Mouse (Mus musculus) left cerebral cortex, postnatal 25 days (tissue): ENCODE results near the gene Ube3a. TPM values are rescaled to one million over a fixed set of nuclear protein-coding genes. Genes with fewer than 3 reads are reported as not detected.
A peak's percentile ranks its signal among the peaks of the same experiment; 100 is the strongest.

Experiments
- DNase-seq, 2 experiments: peaks; one replicate each; pipeline ENCODE4 v3.0.0; 2022; ENCODE audit warnings: low spot score in 2 of 2, mixed read lengths in 1 of 2
- intact Hi-C: fragments of 180-260 bp; cut with DNase I; formaldehyde crosslinking; loops from one replicate; pipeline ENCODE4 v1.15.1; 2025
- total RNA-seq, 2 experiments: library from RNA; stranded (reverse); gene quantifications; 2 replicates each; pipeline ENCODE4 v1.2.3; 2021

Ube3a gene
- total RNA-seq: 100 to 1,000 TPM; 135 to 140 TPM

DNA sequence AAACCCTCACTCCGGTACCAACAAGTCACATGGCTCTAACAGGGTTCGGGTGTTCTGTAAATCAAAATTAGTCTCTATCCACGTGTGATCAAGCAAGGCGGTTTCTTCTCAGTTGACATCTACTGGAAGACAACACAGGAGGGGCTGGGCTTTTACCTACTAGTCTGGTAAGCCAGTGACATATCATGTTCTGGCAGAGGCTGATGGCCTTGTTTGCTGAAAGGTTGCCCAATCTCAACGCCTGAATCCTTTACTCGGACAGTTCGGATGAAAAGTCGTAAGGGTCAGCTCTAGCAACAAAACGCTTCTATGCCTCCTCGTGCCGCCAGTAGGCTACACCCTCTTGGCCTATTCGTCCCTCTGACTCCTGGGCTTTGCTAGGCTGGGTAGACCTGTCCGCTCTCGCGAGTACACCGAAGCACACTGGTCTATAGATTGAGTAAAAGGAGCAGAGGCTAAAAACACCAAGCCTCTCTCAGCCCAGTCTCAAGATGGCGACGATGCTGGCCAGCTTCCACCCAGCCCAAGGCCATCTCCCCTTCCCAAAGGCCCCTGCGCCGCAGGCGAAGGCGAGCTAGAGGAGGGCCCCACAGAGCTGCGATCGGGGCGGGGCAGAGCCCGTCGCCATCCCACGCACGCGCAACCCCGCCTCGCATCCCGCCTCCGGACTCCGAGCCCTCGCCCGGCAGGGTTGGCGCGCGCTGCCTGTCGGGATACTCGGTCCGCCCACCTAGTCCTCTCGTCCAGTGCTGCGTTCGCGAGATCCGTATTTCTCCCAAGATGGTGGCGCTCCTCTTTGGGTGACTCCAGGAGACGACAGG is at the start of gene Ube3a:
Ube3a (plus strand) TSS at position 706 of the 821 bp plus-strand sequence.
- intact Hi-C loops: loop anchor here (2.0 to 5.0 kb wide), 2 partner anchors 383 to 1636 kb away; no protein-coding TSS in a partner anchor
- DNase-seq: peak; percentile 98

DNA sequence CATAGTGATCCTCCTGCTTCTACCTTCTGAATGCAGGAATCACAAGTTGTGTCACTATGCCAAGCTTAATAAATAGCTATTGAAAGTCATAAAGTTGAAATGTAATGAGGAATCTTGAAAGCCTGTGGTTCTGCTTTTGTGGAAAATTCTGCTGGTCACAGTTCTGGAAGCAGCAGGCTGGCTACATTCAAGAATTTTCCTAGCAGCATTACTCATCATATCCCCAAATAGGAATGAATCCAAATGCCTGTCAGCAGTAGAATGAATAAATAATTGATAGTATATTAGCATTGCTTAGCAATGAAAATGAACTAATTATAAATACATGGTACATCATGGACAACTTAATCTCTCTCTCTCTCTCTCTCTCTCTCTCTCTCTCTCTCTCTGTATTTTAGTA is 35.7 kb upstream of the Ube3a start:
- intact Hi-C loops: no loop called here

DNA sequence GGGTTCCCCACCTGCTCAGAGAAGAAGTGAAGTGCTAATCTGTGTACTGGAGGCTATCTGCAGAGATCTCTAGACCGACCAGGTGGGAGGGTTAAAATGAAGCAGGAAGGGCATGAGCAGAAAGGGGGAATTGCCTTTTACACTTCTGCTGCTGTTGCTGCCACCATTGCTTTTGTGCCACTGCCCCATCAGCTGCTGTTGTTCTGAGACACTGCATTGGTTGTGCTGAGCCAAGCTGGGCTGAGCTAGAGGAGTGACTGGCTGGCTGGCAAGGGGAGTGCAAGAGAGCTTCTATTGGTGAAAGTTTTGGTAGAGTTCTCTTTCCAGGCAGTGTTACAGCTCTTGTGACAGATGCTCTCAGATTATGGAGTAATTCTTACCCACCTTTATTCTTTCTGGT is 13.6 kb upstream of the Ube3a start:
- no peak for DNase-seq
- intact Hi-C loops: no loop called here

More for the DNA sequence above, 35.7 kb upstream of the Ube3a start:
- DNase-seq: no peak

DNA sequence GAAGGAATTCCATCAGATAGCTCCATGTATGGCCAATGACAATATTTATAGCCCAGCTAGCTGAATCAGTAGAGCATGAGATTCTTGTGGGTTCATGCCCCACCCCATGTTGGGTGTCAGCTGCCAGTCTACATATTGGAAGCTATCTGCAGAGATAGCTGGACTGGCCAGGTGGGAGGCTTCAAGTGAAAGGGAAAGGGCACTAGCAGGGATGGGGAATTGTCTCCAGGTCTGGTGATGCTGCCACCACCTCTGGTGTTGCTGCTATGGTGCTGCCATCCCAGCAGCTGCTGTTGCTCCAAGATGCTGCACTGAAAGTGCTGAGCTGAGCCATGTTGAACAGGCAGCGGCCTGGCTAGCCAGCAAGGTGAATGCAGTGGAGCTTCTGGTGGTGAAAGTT is 7.3 kb upstream of the Ube3a start:
- intact Hi-C loops: no loop called here
- DNase-seq: no peak

DNA sequence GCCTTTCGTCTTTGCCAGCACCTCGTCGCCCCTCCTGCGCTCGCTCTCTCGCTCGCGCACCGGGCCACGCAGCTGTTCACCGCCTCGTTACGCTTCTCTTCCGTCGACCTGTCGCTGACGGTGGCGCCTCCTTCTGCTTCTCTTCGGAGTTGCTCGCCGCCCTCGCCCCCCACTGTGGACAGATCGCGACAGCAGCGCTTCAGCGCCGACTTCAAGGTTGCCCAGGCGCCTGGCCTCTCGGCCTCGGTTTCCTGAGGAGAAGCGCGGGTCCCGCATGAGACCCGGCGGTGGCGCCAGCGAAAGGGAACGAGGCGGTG is 274 bp downstream of the Ube3a start:
- DNase-seq: no peak
- intact Hi-C loops: loop anchor here (2.0 to 5.0 kb wide), 2 partner anchors 384 to 1637 kb away; no protein-coding TSS in a partner anchor

DNA sequence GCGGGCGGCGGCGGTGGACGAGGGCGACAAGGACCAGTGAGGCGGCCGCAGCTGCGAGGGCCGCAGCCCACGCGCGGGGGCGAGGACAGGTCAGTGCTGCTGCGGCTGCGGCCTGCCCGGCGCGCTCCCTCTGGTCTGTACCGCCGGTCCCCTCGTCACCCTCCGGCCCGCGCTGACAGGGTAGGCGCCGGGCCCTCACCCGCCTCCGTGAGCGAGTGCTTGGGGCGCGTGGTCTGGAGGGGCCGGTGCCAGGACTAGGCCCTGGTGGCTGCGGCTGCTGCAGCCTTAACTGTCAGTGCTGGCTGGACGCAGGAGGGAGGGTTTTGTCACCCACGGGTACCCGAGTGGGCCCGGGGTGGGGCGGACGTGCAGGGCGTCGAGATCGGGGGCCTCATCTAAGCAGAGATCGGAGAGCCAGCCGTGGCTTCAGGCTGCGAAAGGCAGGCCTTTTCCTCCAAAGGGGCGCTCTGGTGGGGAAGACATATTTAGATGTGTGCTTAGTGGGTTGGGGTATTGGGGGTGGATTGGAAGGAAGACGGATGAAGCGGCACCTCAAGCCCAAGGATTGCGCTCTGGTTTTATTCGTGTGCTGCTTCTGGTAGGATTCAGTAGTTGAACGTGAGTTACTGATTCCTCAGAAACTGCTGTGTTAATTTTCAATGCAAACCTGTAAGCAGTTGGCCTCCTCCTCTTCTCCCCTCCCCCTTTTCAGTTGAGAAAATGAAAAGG is 797 bp downstream of the Ube3a start:
- intact Hi-C loops: loop anchor here (2.0 to 5.0 kb wide), 2 partner anchors 385 to 1637 kb away; no protein-coding TSS in a partner anchor
- DNase-seq: peak; percentile 70 to 73

DNA sequence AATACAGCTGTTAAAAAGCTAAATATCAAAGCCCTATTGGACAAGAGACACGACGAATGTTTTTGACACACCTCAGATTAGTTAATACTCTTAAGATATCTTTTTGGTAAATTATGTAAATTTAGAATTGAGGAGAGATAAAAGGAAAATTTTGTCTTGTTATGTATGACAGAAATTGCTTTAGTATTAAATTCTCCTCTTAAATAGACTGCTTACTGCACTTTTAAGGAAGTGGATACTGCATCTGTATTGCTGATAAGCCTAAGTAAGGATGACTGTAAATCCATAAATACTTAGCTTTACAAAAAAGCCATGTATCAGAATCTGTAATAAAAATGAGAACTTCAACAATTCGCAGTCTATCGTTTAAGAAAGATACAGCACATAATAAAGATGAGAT is 1.8 kb downstream of the Ube3a start:
- intact Hi-C loops: no loop called here
- no peak for DNase-seq

DNA sequence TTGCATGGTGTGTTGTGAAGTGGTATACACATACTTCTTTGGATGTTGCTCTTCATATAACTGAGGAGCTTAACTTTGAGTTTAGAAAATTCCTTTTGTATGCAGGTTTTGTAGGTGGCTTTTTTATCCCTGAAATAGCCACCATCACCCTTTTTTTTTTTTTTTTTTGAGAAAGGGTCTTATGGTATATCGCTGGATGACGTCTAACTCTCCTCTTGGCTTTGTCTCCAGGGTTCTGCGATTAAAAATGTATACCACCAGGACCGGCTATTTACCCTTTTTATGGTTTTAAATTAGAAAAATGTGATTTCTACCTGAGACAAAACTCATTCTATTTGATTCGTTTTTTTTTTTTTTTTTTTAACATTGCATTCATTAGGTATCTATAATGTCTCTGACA is 2.2 kb downstream of the Ube3a start:
- DNase-seq: no peak
- intact Hi-C loops: no loop called here

DNA sequence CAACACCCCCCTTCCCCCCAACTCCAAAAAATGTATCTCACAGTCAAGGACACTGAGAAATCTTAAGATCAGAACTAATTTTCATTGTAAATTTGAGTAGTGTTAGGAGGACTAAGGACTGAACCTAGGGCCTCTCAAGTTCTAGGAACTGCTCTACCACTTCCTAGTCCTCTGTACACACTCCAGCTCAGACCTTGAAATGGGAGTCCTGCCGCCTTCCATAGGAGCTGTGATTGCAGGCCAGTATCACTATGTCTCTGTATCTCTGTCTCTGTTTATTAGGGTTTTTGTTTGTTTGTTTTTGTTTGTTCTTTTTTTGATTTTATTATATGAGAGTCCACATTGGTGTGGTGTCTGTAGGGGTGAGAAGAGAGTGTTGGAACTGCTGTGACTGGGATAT is 3.4 kb downstream of the Ube3a start:
- no peak for DNase-seq
- intact Hi-C loops: no loop called here

DNA sequence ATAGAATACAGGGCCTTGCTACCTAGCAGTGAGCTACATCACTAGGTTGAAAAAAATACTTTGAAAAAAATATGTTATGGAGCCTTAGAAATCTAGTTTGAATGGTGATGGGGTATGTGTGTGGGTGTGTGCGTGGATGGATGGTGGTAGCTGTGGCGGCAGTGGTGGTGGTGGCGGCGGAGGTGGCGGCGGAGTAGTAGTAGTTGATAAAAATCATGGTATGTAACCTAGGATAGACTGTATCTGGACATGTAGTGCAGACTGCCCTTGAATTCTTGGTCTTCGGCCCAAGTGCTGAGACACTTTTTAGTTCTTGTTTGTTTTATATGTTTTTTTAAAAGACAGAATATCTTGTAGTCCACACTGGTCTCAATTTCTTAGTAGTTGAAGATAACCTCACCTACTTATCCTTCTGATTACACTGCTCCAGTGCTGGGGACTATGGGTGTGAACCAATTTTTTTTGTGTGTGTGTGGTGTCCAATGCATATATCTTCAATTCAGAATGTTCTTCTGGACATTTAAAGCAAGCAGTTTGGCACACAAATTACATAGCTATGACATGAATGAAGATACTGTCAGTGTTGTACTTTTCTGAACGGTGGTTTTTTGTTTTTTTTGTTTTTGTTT is 6.3 kb downstream of the Ube3a start:
- intact Hi-C loops: no loop called here
- no peak for DNase-seq

DNA sequence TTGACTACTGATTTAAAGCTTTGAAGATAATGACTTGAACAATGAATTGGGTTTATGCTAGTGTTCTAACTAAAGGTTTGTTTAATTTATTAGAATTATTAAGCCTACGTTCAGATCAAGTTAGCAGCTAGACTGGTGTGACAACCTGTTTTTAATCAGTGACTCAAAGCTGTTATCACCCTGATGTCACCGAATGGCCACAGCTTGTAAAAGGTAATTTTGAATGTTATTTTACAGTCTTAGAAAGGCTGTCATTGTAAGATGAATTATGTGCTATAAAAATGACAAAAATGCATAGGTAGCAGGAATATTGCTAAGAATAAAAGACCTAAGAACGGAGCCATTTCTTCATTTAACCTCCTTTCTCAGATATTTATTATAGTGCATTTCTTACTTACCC is 14.7 kb downstream of the Ube3a start:
- DNase-seq: no peak
- intact Hi-C loops: no loop called here

DNA sequence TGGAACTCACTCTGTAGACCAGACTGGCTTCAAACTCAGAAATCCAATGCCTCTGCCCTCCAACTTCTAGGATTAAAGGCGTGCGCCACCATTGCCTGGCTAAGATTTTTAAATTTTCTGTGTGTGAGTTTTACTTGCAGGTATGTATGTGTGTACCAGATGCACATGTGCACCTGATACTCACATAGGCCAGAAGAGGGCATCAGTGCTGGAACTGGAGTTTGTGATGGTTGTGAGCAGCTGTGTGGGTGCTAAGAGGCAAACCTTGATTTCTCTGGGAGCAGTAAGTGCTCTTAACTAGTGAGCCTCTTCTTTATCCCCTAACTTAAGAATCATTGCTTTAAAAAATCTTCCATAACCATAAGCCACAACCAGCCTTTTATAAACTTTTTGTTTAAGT is 17.0 kb downstream of the Ube3a start:
- no peak for DNase-seq
- intact Hi-C loops: no loop called here

DNA sequence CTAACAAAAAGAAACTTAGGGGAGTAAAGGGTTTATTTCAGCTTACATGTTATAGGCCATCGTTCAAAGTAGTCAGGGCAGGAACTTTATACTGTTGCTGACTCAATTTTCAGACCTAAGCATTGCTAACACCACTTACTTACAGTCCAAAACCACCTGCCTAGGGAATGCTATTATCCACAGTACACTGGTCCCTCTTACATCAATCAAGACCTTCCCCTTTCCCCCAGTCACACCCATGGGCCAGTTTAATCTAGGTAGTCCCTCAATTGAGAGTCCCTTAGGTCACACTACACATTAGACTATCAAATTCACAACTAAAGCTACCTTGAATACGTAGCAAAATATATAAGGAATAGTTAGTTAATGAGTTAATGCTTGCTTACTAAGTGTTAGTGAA is 24.8 kb downstream of the Ube3a start:
- intact Hi-C loops: no loop called here
- no peak for DNase-seq

DNA sequence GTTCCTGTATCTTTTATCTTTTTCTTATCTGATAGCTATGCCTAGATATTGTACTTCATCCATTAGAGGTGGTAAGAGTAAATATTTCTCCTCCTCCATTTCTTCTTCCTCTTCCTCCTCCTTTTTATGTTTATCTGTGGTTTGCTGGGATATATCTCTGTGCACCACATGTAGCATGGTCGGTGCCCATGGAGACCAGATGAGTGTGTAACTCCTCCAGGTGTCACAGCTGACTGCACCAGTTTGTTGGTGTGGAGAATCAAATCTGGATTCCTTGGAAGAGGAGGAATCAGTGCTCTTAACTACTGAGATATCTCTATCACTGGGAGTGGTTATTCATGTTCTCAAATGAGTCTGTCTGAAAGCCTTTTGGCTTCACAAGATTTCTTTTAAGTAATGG is 37.0 kb downstream of the Ube3a start:
- intact Hi-C loops: no loop called here
- DNase-seq: no peak

DNA sequence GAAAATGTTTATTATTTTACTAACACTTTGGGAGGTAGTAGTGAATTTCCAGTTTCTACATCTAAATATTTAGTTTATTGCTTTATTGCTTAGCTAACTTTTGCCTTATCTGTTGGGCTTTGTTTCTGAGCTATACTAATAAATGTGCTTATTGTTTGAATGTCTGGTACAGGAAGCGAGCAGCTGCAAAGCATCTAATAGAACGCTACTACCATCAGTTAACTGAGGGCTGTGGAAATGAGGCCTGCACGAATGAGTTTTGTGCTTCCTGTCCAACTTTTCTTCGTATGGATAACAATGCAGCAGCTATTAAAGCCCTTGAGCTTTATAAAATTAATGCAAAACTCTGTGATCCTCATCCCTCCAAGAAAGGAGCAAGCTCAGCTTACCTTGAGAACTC is 43.2 kb downstream of the Ube3a start:
- DNase-seq: no peak
- intact Hi-C loops: no loop called here

DNA sequence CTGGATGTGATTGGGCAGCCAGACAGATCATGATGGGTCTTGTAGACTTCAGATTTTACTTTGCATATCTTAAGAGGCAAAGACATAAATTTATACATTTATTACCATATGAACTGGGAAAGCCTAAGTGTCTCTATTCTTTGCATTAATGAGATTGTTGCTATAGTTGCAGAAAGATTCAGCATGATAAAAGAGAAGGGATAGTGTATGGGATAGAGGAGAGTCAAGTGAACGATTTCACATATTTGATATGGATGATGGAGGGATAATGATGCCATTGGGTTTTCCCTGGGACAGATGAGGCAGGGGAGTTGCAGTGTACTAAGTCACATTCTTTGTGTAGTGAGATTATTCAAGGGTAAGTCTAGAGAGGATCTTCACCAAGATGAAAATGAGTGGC is 84.0 kb downstream of the Ube3a start:
- DNase-seq: no peak
- intact Hi-C loops: no loop called here

DNA sequence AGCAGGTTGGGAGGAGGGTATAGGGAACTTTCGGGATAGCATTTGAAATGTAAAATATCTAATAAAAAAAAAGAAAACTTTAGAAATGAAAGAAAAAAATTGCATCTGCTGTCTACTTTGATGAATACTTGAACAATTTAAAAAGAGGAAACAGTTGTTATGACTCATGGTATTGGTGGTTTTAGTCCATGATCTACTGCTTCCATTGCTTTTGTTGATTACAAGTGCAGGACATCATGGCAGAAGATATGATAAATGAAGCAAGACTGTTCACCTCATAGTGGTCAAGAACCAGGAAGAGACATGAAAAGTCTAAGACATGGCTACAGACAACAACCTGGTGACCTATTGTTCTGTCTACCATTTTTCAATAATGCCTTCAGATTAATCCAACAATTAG is 94.2 kb downstream of the Ube3a start:
- no peak for DNase-seq

More for the DNA sequence above, 94.2 kb downstream of the Ube3a start:
- intact Hi-C loops: no loop called here
